Mouse (Mus musculus) testis, adult 2 months (tissue): ENCODE data around the gene Megf11.

Source experiments
- CTCF ChIP-seq: fragments of 200-500 bp; IDR thresholded peaks from 2 replicates; pipeline ENCODE4 v1.5.1; 2012; ENCODE audit warnings: low read depth, mild to moderate bottlenecking, inconsistent platforms, low read length, moderate library complexity; ENCODE audit not compliant: control insufficient read depth, insufficient read depth, insufficient replicate concordance
- POLR2A ChIP-seq: fragments of 200-500 bp; IDR thresholded peaks from 2 replicates; pipeline ENCODE4 v1.6.1; 2012; ENCODE audit warnings: low read depth, mild to moderate bottlenecking, inconsistent platforms, low read length, moderate library complexity; ENCODE audit not compliant: control insufficient read depth

DNA sequence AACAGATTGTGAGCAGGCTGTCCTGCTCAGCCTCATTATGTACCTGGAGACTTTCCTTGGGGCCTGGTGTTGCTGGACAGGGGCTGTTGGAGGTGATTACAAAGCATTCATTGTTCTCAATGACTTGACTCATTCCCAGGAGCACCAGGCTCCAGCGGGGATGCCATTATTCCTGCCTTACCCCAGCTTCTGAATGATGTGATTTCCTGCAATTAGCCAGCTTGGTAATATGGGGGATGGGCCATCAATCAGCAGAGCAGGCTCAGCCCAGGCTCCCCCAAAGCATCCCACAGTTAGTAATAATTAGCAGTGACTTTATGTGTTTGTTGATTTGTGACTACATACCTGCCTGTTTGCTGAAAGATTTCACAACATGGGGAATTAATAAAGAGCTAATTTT, 279.2 kb downstream of the Megf11 start:
- TF ChIP-seq POLR2A: no peak
- no peak for TF ChIP-seq CTCF
